Mouse (Mus musculus) hindbrain, postnatal 0 days (tissue): ENCODE data around the gene Cdc6. TPM values are rescaled to one million over a fixed set of nuclear protein-coding genes. Genes with fewer than 3 reads are reported as not detected.
"Not testable (repeated sequence)": the region's sequence is repeated elsewhere in the genome, so short reads cannot be mapped to it uniquely, and the experiment has no call there.

Experiments used
- ATAC-seq: fragments of 200-750 bp; cut with Nextera tagmentation; 2 replicates; pipeline ENCODE4 v1.8.0; 2017; ENCODE audit warnings: mild to moderate bottlenecking, moderate TSS enrichment, moderate library complexity
- DNase-seq: peaks from one replicate; pipeline ENCODE4 v3.0.0-alpha.2; 2015; ENCODE audit warnings: low spot score
- H3K27ac ChIP-seq: fragments of 300-500 bp; sonication (generic); 2 replicates; pipeline ENCODE4 v1.5.1; 2014; ENCODE audit warnings: mild to moderate bottlenecking
- H3K27me3 ChIP-seq: fragments of 300-500 bp; sonication (generic); 2 replicates; pipeline ENCODE4 v1.6.1; 2014; ENCODE audit warnings: low read length, mixed read lengths; ENCODE audit not compliant: insufficient read depth
- H3K36me3 ChIP-seq: fragments of 300-500 bp; sonication (generic); 2 replicates; pipeline ENCODE4 v1.6.1; 2014; ENCODE audit warnings: low read length, mixed read lengths; ENCODE audit not compliant: insufficient read depth
- H3K4me1 ChIP-seq: fragments of 300-500 bp; sonication (generic); 2 replicates; pipeline ENCODE4 v1.6.1; 2014; ENCODE audit warnings: antibody characterized with exemption, low read length, mixed read lengths; ENCODE audit not compliant: insufficient read depth
- H3K4me2 ChIP-seq: fragments of 300-500 bp; sonication (generic); 2 replicates; pipeline ENCODE4 v1.6.1; 2014; ENCODE audit warnings: low read depth, mild to moderate bottlenecking, low read length, moderate library complexity, mixed read lengths
- H3K4me3 ChIP-seq: fragments of 300-500 bp; sonication (generic); 2 replicates; pipeline ENCODE4 v1.5.1; 2014; ENCODE audit warnings: low read length
- H3K9ac ChIP-seq: fragments of 300-500 bp; sonication (generic); replicated peaks from 2 replicates; pipeline ENCODE4 v1.6.1; 2014; ENCODE audit warnings: mild to moderate bottlenecking, low read length, moderate library complexity, mixed read lengths
- H3K9me3 ChIP-seq: fragments of 300-500 bp; sonication (generic); 2 replicates; pipeline ENCODE4 v1.6.1; 2016; ENCODE audit warnings: low read length, mixed read lengths
- CTCF ChIP-seq: IDR thresholded peaks from 2 replicates; pipeline ENCODE4 v1.5.1; 2016; ENCODE audit warnings: antibody characterized with exemption, control low read depth, low read depth
- WGBS: fragments of 180-500 bp; shearing (Covaris S2); extraction: QIAGEN DNeasy Blood & Tissue Kit; methylation state at CpG from one replicate; pipeline ENCODE4 v1.1.7; 2014; 5-methylcytosine and 5-hydroxymethylcytosine counted together
- polyA plus RNA-seq: library from polyadenylated mRNA; unstranded; fragments of >200 nt; fragmentation: Nextera tagmentation; extraction: Ambion mirVana; gene quantifications from 2 replicates; pipeline ENCODE4 v1.2.1, GENCODE M21; 2015
- total RNA-seq: library from RNA; depleted of rRNA; stranded (reverse); fragments of >200 nt; gene quantifications from 2 replicates; pipeline ENCODE4 v1.2.3, GENCODE M21; 2014

Cdc6 gene
- total and polyA plus RNA-seq, 2 experiments from 2014 or later, result 2.5 to 3.0 TPM

GRCm38 (mm10) chr11:98905583-98905982 is 2.0 kb upstream of the Cdc6 start:
- H3K27ac ChIP-seq, result no peak overlapping the region
- no peak overlapping the region for H3K4me3 ChIP-seq
- no peaks in the 10 kb centered on the region for H3K9me3 ChIP-seq
- H3K9ac ChIP-seq, result no peak overlapping the region
- H3K4me2 ChIP-seq, result no peak overlapping the region
- DNase-seq, result no peak
- ATAC-seq, result no peak
- 87% methylated on average over 4 of the region's 4 CpGs for WGBS
- H3K36me3 ChIP-seq, result peaks cover 15% of the 10 kb centered on the region; the same call in 1 of the 2 replicates
- peaks cover 6% of the 10 kb centered on the region; the same call in 1 of the 2 replicates for H3K4me1 ChIP-seq
- TF ChIP-seq CTCF, result no peak
- no peaks in the 10 kb centered on the region for H3K27me3 ChIP-seq

GRCm38 (mm10) chr11:98907063-98907436 is 551 bp upstream of the Cdc6 start:
- H3K27ac ChIP-seq, result peak overlapping the region; percentile 52
- peak overlapping the region; percentile 54 for H3K4me2 ChIP-seq
- no peaks in the 10 kb centered on the region for H3K27me3 ChIP-seq
- WGBS, result 55% methylated on average over 5 of the region's 5 CpGs
- DNase-seq, result no peak
- ATAC-seq, result no peak
- 0 out of 2 replicates have a peak, but pooled peaks cover 8% of the 10 kb centered on the region for H3K36me3 ChIP-seq
- no peak overlapping the region for H3K4me3 ChIP-seq
- peaks cover 6% of the 10 kb centered on the region; the same call in 1 of the 2 replicates for H3K4me1 ChIP-seq
- no peaks in the 10 kb centered on the region for H3K9me3 ChIP-seq
- no peak overlapping the region for H3K9ac ChIP-seq
- TF ChIP-seq CTCF, result no peak

- Histone ChIP-seq H3K9ac (no peak overlapping the region), H3K27me3 (no peaks in the 10 kb centered on the region), H3K9me3 (no peaks in the 10 kb centered on the region), H3K4me3 (no peak overlapping the region), H3K36me3 (0 out of 2 replicates have a peak, but pooled peaks cover under 1% of the 10 kb centered on the region), H3K4me2 (no peak overlapping the region), H3K4me1 (peaks cover 6% of the 10 kb centered on the region; the same call in 1 of the 2 replicates), H3K27ac (no peak overlapping the region)
- DNase-seq, result peak; percentile 87
- TF ChIP-seq CTCF, result peak; percentile 77
- WGBS, result 30% methylated on average over 6 of the region's 6 CpGs
- no peak for ATAC-seq
Measured at GRCm38 (mm10) chr11:98909654-98910053, 2.1 kb downstream of the Cdc6 start.

GRCm38 (mm10) chr11:98910415-98910814 is 2.8 kb downstream of the Cdc6 start:
- Histone ChIP-seq H3K27me3 (no peaks in the 10 kb centered on the region), H3K9me3 (no peaks in the 10 kb centered on the region), H3K4me3 (no peak overlapping the region), H3K4me2 (no peak overlapping the region), H3K9ac (no peak overlapping the region), H3K4me1 (peaks cover 6% of the 10 kb centered on the region; the same call in 1 of the 2 replicates), H3K36me3 (no peaks in the 10 kb centered on the region), H3K27ac (no peak overlapping the region)
- ATAC-seq, result no peak
- WGBS, result 92% methylated on average over 11 of the region's 11 CpGs
- DNase-seq, result no peak
- no peak for TF ChIP-seq CTCF

- no peak overlapping the region for H3K4me3 ChIP-seq
- ATAC-seq, result no peak
- peaks cover 6% of the 10 kb centered on the region; the same call in 1 of the 2 replicates for H3K4me1 ChIP-seq
- H3K9me3 ChIP-seq, result no peaks in the 10 kb centered on the region
- WGBS, result 76% methylated on average over 5 of the region's 5 CpGs
- H3K4me2 ChIP-seq, result no peak overlapping the region
- no peak overlapping the region for H3K9ac ChIP-seq
- H3K27me3 ChIP-seq, result no peaks in the 10 kb centered on the region
- no peak overlapping the region for H3K27ac ChIP-seq
- no peaks in the 10 kb centered on the region for H3K36me3 ChIP-seq
- no peak for TF ChIP-seq CTCF
- no peak for DNase-seq
Measured at GRCm38 (mm10) chr11:98911498-98911897, 3.9 kb downstream of the Cdc6 start.

GRCm38 (mm10) chr11:98914196-98914595 is 6.6 kb downstream of the Cdc6 start:
- H3K27ac ChIP-seq, result no peak overlapping the region
- H3K9ac ChIP-seq, result no peak overlapping the region
- H3K9me3 ChIP-seq, result no peaks in the 10 kb centered on the region
- DNase-seq (no peak), ATAC-seq (no peak)
- 82% methylated on average over 11 of the region's 11 CpGs for WGBS
- no peak overlapping the region for H3K4me3 ChIP-seq
- no peaks in the 10 kb centered on the region for H3K36me3 ChIP-seq
- no peak for TF ChIP-seq CTCF
- no peaks in the 10 kb centered on the region for H3K4me1 ChIP-seq
- no peaks in the 10 kb centered on the region for H3K27me3 ChIP-seq
- H3K4me2 ChIP-seq, result no peak overlapping the region

- not testable (repeated sequence) for H3K27me3 ChIP-seq, H3K4me2 ChIP-seq, H3K4me3 ChIP-seq, DNase-seq, ATAC-seq, H3K9me3 ChIP-seq, H3K4me1 ChIP-seq, H3K36me3 ChIP-seq, H3K9ac ChIP-seq, H3K27ac ChIP-seq
- peak; percentile 58 for TF ChIP-seq CTCF
- 92% methylated on average over 3 of the region's 3 CpGs for WGBS
Measured at GRCm38 (mm10) chr11:98916376-98916775, 8.8 kb downstream of the Cdc6 start.
